Mouse (Mus musculus): ENCODE measurements at regions not wholly inside any gene's neighbourhood (a gene's known extent, or its start where the extent isn't known, plus 50 kb on each side); places are given as distances from the start of the nearest gene placed in this dataset. TPM values are rescaled to one million over a fixed set of nuclear protein-coding genes. Genes with fewer than 3 reads are reported as not detected.

GRCm38 (mm10) chr2:56885181-56885580 lies 238.6 kb downstream of the Nr4a2 start:
- no peaks in the 10 kb centered on the region for H3K27me3 ChIP-seq (replicated peaks)
- no peak overlapping the region for H3K27ac ChIP-seq
- no peaks in the 10 kb centered on the region for H3K4me1 ChIP-seq
- WGBS: 73% methylated on average over 3 of the region's 3 CpGs
- ATAC-seq (ENCODE audit: insufficient read depth, low FRiP score, low read depth): no peak
- H3K4me2 ChIP-seq: no peak overlapping the region
- H3K9ac ChIP-seq: no peak overlapping the region
- H3K9me3 ChIP-seq: no peaks in the 10 kb centered on the region
- no peaks in the 10 kb centered on the region for H3K36me3 ChIP-seq
- H3K4me3 ChIP-seq (replicated peaks): no peak overlapping the region

GRCm38 (mm10) chr2:56860776-56861175 lies 263.0 kb downstream of the Nr4a2 start:
- Histone ChIP-seq H3K4me3 (replicated peaks) (no peak overlapping the region), H3K4me2 (no peak overlapping the region), H3K4me1 (no peaks in the 10 kb centered on the region), H3K9ac (no peak overlapping the region), H3K27me3 (replicated peaks) (no peaks in the 10 kb centered on the region), H3K27ac (no peak overlapping the region), H3K36me3 (no peaks in the 10 kb centered on the region), H3K9me3 (no peaks in the 10 kb centered on the region)
- WGBS: 36% methylated on average over 2 of the region's 2 CpGs
- ATAC-seq (ENCODE audit: insufficient read depth, low FRiP score, low read depth): no peak

DNA sequence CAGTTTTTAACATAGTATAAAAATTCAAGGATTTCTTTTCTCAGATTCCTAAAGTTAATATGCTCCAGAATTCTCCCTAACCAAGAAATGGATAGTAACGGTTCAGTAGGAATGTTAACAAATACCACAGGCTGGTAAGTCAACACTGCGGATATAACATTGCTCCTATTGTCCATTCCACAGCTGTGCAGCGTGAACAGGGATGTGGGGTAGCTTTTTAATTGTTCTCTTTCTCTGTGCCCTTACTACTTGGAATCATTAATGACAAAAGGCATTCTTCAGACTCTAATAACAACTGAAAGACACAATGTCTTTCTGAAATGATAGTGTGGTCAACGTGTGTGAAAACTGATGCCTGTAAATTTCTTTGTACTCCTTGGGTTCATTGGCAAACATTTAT lies 303.3 kb downstream of the Nr4a2 start:
- WGBS: 61% methylated on average over 4 of the region's 4 CpGs
- Histone ChIP-seq H3K4me1 (no peaks in the 10 kb centered on the region), H3K9me3 (no peaks in the 10 kb centered on the region), H3K4me2 (no peak overlapping the region), H3K36me3 (no peaks in the 10 kb centered on the region), H3K4me3 (replicated peaks) (no peak overlapping the region), H3K9ac (no peak overlapping the region), H3K27ac (no peak overlapping the region), H3K27me3 (replicated peaks) (no peaks in the 10 kb centered on the region)
- ATAC-seq (ENCODE audit: insufficient read depth, low FRiP score, low read depth): no peak

DNA sequence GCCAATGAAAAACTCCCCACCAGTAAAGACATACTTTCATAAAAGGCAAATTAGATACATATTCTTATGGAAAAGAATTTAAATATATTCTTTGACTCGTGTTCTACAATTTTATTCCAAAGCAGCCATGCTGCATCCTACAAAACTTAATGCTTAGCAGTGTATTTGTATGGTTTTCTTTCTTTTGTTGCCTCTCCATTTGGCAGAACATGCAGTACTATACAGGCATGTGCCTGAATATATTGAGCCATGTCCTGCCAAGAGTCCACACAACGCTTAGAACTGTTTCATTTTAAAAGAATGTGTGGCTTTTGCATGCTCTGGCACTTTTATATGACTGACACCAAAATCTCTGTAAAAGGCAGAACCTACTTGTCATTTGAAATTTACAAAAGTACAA lies 339.0 kb downstream of the Nr4a2 start:
- Histone ChIP-seq H3K4me3 (replicated peaks) (no peak overlapping the region), H3K9ac (no peak overlapping the region), H3K27me3 (replicated peaks) (no peaks in the 10 kb centered on the region), H3K27ac (no peak overlapping the region), H3K4me2 (no peak overlapping the region), H3K36me3 (no peaks in the 10 kb centered on the region), H3K9me3 (no peaks in the 10 kb centered on the region), H3K4me1 (no peaks in the 10 kb centered on the region)
- ATAC-seq (ENCODE audit: insufficient read depth, low FRiP score, low read depth): no peak
- WGBS: 70% methylated on average over 2 of the region's 2 CpGs

Small RNAs in the stretch of these regions (microRNA-seq; reads per million reads assigned to microRNA genes)
- not detected for gene Mir195b

Measured in stomach, embryonic 15.5 days (tissue).